Mouse (Mus musculus) limb, embryonic 11.5 days (tissue): ENCODE data around the gene Kirrel3. TPM values are rescaled to one million over a fixed set of nuclear protein-coding genes. Genes with fewer than 3 reads are reported as not detected.
A peak's percentile ranks its signal among the peaks of the same experiment; 100 is the strongest.

Source experiments
- ATAC-seq: fragments of 200-750 bp; cut with Nextera tagmentation; 2 replicates; pipeline ENCODE4 v1.8.0; 2017; ENCODE audit warnings: low read depth; ENCODE audit not compliant: insufficient number of reproducible peaks, low FRiP score, low TSS enrichment
- DNase-seq: peaks from one replicate; pipeline ENCODE4 v3.0.0-alpha.2; 2015; ENCODE audit warnings: low spot score
- H3K27ac ChIP-seq: fragments of 300-500 bp; sonication (generic); replicated peaks from 2 replicates; pipeline ENCODE4 v1.5.1; 2014; ENCODE audit warnings: low read depth, mild to moderate bottlenecking, low read length
- H3K27me3 ChIP-seq: fragments of 300-500 bp; sonication (generic); 2 replicates; pipeline ENCODE4 v1.6.1; 2014; ENCODE audit warnings: mild to moderate bottlenecking, low read length, mixed read lengths; ENCODE audit not compliant: control insufficient read depth, insufficient read depth
- H3K36me3 ChIP-seq: fragments of 300-500 bp; sonication (generic); 2 replicates; pipeline ENCODE4 v1.6.1; 2014; ENCODE audit warnings: mild to moderate bottlenecking, low read length, moderate library complexity, mixed read lengths; ENCODE audit not compliant: control insufficient read depth, insufficient read depth
- H3K4me1 ChIP-seq: fragments of 300-500 bp; sonication (generic); 2 replicates; pipeline ENCODE4 v1.6.1; 2014; ENCODE audit warnings: low read length, mixed read lengths; ENCODE audit not compliant: control insufficient read depth, insufficient read depth
- H3K4me2 ChIP-seq: fragments of 300-500 bp; sonication (generic); 2 replicates; pipeline ENCODE4 v1.6.1; 2014; ENCODE audit warnings: low read depth, mild to moderate bottlenecking, moderate library complexity; ENCODE audit not compliant: severe bottlenecking
- H3K4me3 ChIP-seq: fragments of 300-500 bp; sonication (generic); 2 replicates; pipeline ENCODE4 v1.5.1; 2014; ENCODE audit warnings: low read depth, low read length
- H3K9ac ChIP-seq: fragments of 300-500 bp; sonication (generic); 2 replicates; pipeline ENCODE4 v1.6.1; 2014; ENCODE audit warnings: mild to moderate bottlenecking, low read length
- H3K9me3 ChIP-seq: fragments of 300-500 bp; sonication (generic); 2 replicates; pipeline ENCODE4 v1.6.1; 2016; ENCODE audit warnings: low read length; ENCODE audit not compliant: control insufficient read depth
- WGBS: fragments of 180-500 bp; shearing (Covaris S2); extraction: QIAGEN DNeasy Blood & Tissue Kit; methylation state at CpG from one replicate; pipeline ENCODE4 v1.1.7; 2014; 5-methylcytosine and 5-hydroxymethylcytosine counted together
- polyA plus RNA-seq: library from polyadenylated mRNA; unstranded; fragments of >200 nt; fragmentation: Nextera tagmentation; extraction: Ambion mirVana; gene quantifications from 2 replicates; pipeline ENCODE4 v1.2.1, GENCODE M21; 2014

The Kirrel3 gene
- polyA plus RNA-seq, 1 experiment from 2014 or later, result 2.6 TPM

DNA sequence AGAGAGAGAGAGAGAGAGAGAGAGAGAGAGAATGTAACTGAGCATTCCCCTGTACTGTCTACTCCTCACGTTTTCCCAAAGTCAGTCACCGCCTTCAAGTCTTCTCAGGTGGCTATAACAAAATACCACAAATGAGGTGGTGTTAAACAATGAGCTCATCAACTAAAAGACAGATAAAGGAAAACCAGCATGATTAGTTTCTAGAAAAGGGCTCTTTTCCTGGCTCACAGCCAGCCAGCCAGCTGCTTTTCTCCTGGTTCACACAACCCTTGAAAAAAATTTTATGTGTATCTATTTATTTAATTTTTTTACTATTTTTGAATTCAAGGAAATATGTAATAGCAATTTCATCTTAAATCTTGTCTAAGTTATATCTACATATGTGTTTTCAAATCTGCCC is 22.0 kb upstream of the Kirrel3 start:
- ATAC-seq, result no peak
- 78% methylated on average over 2 of the region's 2 CpGs for WGBS
- Histone ChIP-seq H3K4me3 (no peak overlapping the region), H3K27ac (no peak overlapping the region), H3K9me3 (no peaks in the 10 kb centered on the region), H3K36me3 (no peaks in the 10 kb centered on the region), H3K4me1 (no peaks in the 10 kb centered on the region), H3K27me3 (no peaks in the 10 kb centered on the region), H3K4me2 (no peak overlapping the region), H3K9ac (no peak overlapping the region)
- DNase-seq, result no peak

GRCm38 (mm10) chr9:34466058-34466457 is 19.6 kb upstream of the Kirrel3 start:
- Histone ChIP-seq H3K4me2 (no peak overlapping the region), H3K4me1 (no peaks in the 10 kb centered on the region), H3K27me3 (no peaks in the 10 kb centered on the region), H3K9ac (no peak overlapping the region), H3K9me3 (no peaks in the 10 kb centered on the region), H3K4me3 (no peak overlapping the region), H3K27ac (no peak overlapping the region), H3K36me3 (no peaks in the 10 kb centered on the region)
- DNase-seq, result no peak
- 75% methylated on average over 3 of the region's 3 CpGs for WGBS
- ATAC-seq, result no peak

DNA sequence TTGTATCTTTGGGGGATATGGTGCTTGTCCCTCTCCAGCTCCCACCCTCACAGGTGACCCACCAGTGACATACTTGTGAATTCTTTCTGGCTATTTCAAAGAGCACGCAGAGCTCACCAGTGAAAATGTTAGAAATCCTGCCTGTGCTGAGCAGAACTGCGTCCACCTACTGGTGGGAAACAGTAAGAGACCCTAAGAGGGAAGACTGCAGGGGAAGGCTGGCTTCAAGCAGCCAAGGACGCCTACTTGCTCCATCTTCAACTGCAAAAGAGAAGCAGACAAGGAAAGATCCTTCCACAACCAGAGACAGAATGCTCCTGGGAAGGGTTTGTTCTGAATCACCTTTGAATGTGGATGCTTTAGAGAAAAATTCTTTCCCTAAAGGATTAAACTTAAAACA is 16.5 kb upstream of the Kirrel3 start:
- DNase-seq (no peak), ATAC-seq (no peak)
- H3K9me3 ChIP-seq, result no peaks in the 10 kb centered on the region
- WGBS, result 83% methylated on average over 3 of the region's 3 CpGs
- H3K27me3 ChIP-seq, result no peaks in the 10 kb centered on the region
- no peak overlapping the region for H3K9ac ChIP-seq
- H3K4me2 ChIP-seq, result no peak overlapping the region
- H3K27ac ChIP-seq, result no peak overlapping the region
- H3K4me3 ChIP-seq, result no peak overlapping the region
- H3K4me1 ChIP-seq, result no peaks in the 10 kb centered on the region
- no peaks in the 10 kb centered on the region for H3K36me3 ChIP-seq

DNA sequence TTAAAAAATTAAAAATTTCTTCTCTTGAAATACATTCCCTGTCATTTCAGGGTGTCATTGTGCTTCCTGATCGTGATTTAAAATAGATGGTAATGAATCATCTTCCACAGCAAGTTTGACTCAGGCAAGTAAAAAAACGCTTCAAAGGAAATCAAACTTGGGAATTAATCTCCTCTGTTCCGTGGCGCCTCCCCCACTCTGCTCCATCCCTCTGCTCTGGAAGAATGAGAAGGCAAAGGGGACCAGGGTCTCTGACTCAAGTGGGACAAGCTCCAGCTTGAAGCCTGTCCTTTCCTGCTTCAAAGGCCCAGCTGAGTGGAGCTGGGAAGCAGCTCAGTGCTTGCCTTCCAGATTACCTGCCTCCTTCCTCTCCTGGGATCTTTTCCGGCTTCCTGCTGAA is 9.5 kb upstream of the Kirrel3 start:
- Histone ChIP-seq H3K36me3 (no peaks in the 10 kb centered on the region), H3K9ac (no peak overlapping the region), H3K27ac (no peak overlapping the region), H3K27me3 (no peaks in the 10 kb centered on the region), H3K4me1 (no peaks in the 10 kb centered on the region), H3K9me3 (no peaks in the 10 kb centered on the region), H3K4me2 (no peak overlapping the region), H3K4me3 (no peak overlapping the region)
- 41% methylated on average over 5 of the region's 5 CpGs for WGBS
- ATAC-seq (no peak), DNase-seq (no peak)

DNA sequence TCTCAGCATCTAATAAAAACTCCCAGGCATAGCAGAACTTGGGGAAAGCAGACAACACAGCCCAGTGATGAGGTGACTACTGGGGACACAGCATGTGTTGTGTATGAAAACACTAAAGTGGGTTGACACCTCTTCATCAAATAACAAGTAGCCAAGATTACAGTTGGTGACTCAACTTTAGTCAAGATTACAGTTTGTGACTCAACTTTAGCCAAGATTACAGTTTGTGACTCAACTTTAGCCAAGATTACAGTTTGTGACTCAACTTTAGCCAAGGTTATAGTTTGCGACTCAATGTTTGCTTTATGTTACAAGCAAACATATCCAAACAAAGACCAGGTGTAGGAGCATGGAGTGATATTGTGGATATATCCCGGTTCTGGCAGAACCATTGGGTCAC is 7.2 kb upstream of the Kirrel3 start:
- no peaks in the 10 kb centered on the region for H3K9me3 ChIP-seq
- no peak overlapping the region for H3K27ac ChIP-seq
- WGBS, result 85% methylated on average over 2 of the region's 2 CpGs
- H3K27me3 ChIP-seq, result no peaks in the 10 kb centered on the region
- no peaks in the 10 kb centered on the region for H3K36me3 ChIP-seq
- H3K4me2 ChIP-seq, result no peak overlapping the region
- H3K4me1 ChIP-seq, result no peaks in the 10 kb centered on the region
- no peak overlapping the region for H3K9ac ChIP-seq
- DNase-seq, result no peak
- no peak for ATAC-seq
- H3K4me3 ChIP-seq, result no peak overlapping the region

- 0 out of 2 replicates have a peak, but pooled peaks cover 2% of the 10 kb centered on the region for H3K4me1 ChIP-seq
- no peak overlapping the region for H3K4me3 ChIP-seq
- H3K27ac ChIP-seq, result no peak overlapping the region
- no peak overlapping the region for H3K4me2 ChIP-seq
- peaks cover 18% of the 10 kb centered on the region for H3K27me3 ChIP-seq
- H3K36me3 ChIP-seq, result no peaks in the 10 kb centered on the region
- H3K9ac ChIP-seq, result no peak overlapping the region
- DNase-seq (no peak), ATAC-seq (no peak)
- no peaks in the 10 kb centered on the region for H3K9me3 ChIP-seq
- WGBS, result 79% methylated on average over 2 of the region's 2 CpGs
Observed at GRCm38 (mm10) chr9:34483236-34483635, 2.5 kb upstream of the Kirrel3 start.

GRCm38 (mm10) chr9:34484665-34485064 is 1.0 kb upstream of the Kirrel3 start:
- no peak for DNase-seq
- Histone ChIP-seq H3K9me3 (no peaks in the 10 kb centered on the region), H3K36me3 (no peaks in the 10 kb centered on the region), H3K4me2 (no peak overlapping the region), H3K9ac (no peak overlapping the region), H3K4me1 (0 out of 2 replicates have a peak, but pooled peaks cover 4% of the 10 kb centered on the region), H3K4me3 (no peak overlapping the region), H3K27me3 (peaks cover 23% of the 10 kb centered on the region), H3K27ac (no peak overlapping the region)
- ATAC-seq, result no peak
- 37% methylated on average over 6 of the region's 6 CpGs for whole genome bisulfite sequencing

DNA sequence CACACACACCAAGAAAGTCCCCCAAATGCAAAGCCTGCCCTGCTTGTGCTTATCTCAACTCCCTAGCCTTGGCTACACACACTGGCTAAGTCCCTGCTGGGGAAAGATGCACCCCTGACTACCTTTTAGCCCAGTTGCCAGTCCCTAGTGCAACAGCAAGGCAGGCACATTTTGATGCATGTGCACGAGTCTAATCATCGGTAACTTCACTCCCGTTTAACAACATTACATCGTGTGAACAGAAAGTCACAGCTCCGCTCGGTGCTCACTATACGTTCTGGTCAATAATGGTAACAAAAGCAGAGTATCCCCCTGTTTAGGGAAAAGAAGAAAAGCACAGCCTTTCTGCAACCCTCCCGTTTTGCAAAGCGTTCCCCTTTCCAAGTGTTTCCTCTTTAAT is 2.6 kb downstream of the Kirrel3 start:
- H3K9ac ChIP-seq, result no peak overlapping the region; the same call in 1 of the 2 replicates
- no peak overlapping the region for H3K27ac ChIP-seq
- 0 out of 2 replicates have a peak, but pooled peaks cover 4% of the 10 kb centered on the region for H3K4me1 ChIP-seq
- WGBS, result 1% methylated on average over 9 of the region's 9 CpGs
- no peak for DNase-seq
- H3K27me3 ChIP-seq, result peaks cover 39% of the 10 kb centered on the region
- peak overlapping the region; percentile 88 for H3K4me2 ChIP-seq
- no peaks in the 10 kb centered on the region for H3K9me3 ChIP-seq
- H3K36me3 ChIP-seq, result no peaks in the 10 kb centered on the region
- peak overlapping the region; percentile 64 for H3K4me3 ChIP-seq
- ATAC-seq, result no peak

DNA sequence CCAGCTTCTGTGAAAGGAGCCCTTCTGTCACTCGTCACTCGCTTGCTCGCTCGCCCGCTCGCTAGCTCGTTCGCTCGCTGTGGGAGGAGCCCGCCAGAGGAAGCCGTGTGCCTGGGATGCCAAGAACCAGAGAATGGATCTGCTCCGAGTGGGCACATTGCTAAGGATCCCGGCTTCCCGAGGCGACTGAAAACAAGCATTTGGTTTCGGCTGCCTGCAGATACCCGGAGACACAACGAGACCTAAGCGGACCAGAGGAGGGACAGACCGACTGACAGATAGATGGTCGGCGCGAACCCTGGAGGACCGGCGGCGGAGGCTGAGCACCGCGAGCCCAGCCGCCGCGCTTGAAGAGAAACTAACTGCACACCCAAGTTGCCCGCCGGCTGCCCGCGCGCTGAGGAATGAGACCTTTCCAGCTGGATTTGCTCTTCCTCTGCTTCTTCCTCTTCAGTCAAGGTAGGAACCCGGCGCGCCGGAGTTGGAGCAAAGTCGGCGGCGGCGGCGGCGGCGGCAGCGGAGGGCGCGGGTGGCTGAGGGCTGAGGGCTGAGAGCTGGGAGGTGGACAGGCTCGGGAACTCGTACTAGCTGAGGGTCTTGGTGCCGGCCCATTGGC is 3.1 kb downstream of the Kirrel3 start:
- Histone ChIP-seq H3K4me1 (0 out of 2 replicates have a peak, but pooled peaks cover 4% of the 10 kb centered on the region), H3K9ac (peak overlapping the region; percentile 45), H3K9me3 (no peaks in the 10 kb centered on the region), H3K27ac (no peak overlapping the region), H3K36me3 (no peaks in the 10 kb centered on the region), H3K4me2 (peak overlapping the region; percentile 88), H3K27me3 (peaks cover 39% of the 10 kb centered on the region), H3K4me3 (peak overlapping the region; percentile 64)
- DNase-seq, result peak; percentile 76
- WGBS, result under 1% methylated on average over 53 of the region's 53 CpGs
- ATAC-seq, result 0 out of 2 replicates have a peak, but pooled peaks have one; percentile 59
